Comparison of ENCODE assay signal across 14 mouse cellular contexts in the genomic region with DNA sequence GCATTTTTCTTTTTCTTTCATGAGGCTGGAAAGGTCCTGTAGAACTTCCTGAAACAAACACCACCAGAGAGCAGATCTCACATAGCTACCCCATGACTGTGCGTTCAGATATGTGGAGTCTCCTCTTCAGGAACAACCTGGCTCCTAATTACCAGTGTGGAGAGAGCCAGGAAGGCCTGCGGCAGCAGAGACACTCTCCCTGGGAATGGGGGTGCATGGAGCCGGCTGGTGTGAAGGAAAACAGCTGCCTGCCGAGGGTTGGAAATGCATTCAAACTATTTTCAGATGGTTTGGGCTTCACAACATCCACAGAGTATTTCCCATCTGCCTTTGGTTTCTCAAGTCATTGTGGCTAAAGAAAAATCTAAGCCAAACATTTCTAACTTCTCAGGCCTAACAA. TPM values are rescaled to one million over a fixed set of nuclear protein-coding genes. Genes with fewer than 3 reads are reported as not detected.
DNase-seq lines count a peak whose midpoint lies in the region; ATAC-seq and TF ChIP-seq lines count a peak whose summit lies in the region.
"Had no signal": no experiment of that assay in that cellular context is flagged by ENCODE, and none has a peak within 500 bp of the region (broad histone marks: within the 10 kb centered on the region; RNA-seq: fewer than 3 reads in every experiment).

No protein-coding gene starts in this region.

- no peak for ATAC-seq in kidney, embryonic 16.5 days (ENCODE audit: low FRiP score, low TSS enrichment)
- ATAC-seq in embryonic facial prominence, embryonic 13.5 days (ENCODE audit: insufficient number of reproducible peaks, insufficient read depth, low FRiP score, low TSS enrichment, low read depth) = no peak
- no peak for ATAC-seq in heart, embryonic 13.5 days (ENCODE audit: extremely low read depth, insufficient number of reproducible peaks, low FRiP score, low TSS enrichment)
- ATAC-seq in lung, postnatal 0 days = peak; percentile 87
- no peak for ATAC-seq in inflammation-experienced regulatory T-cells, adult 6 months
- ATAC-seq in neural tube, embryonic 15.5 days (ENCODE audit: low FRiP score) = no peak
- ATAC-seq in liver, postnatal 0 days = no peak

- no peak for DNase-seq in kidney, adult 11 months
- DNase-seq in lung, postnatal 0 days (ENCODE audit: low spot score) = peak; percentile 77
- no peak for DNase-seq in liver, postnatal 0 days
- DNase-seq: cerebellum, adult 11-12 months; retina, postnatal 1 day; thymus, adult 18-20 months had no signal

- no peaks in the 10 kb centered on the region for H3K27me3 ChIP-seq in kidney, embryonic 16.5 days (ENCODE audit: insufficient read depth, low read length)
- no peaks in the 10 kb centered on the region for H3K27me3 ChIP-seq in embryonic facial prominence, embryonic 13.5 days
- H3K27me3 ChIP-seq in heart, embryonic 13.5 days (replicated peaks) = no peaks in the 10 kb centered on the region
- H3K27me3 ChIP-seq in lung, postnatal 0 days (replicated peaks; ENCODE audit: insufficient read depth, low read length) = no peaks in the 10 kb centered on the region
- H3K27me3 ChIP-seq in neural tube, embryonic 15.5 days (replicated peaks) = no peaks in the 10 kb centered on the region
- H3K27me3 ChIP-seq in liver, postnatal 0 days (ENCODE audit: insufficient read depth, low read length) = no peaks in the 10 kb centered on the region
- H3K27me3 ChIP-seq: CH12.LX; hindbrain, embryonic 13.5 days had no signal

- no peaks in the 10 kb centered on the region for H3K9me3 ChIP-seq in kidney, embryonic 16.5 days (ENCODE audit: low read length)
- H3K9me3 ChIP-seq in embryonic facial prominence, embryonic 13.5 days = no peaks in the 10 kb centered on the region
- H3K9me3 ChIP-seq in heart, embryonic 13.5 days = no peaks in the 10 kb centered on the region
- no peaks in the 10 kb centered on the region for H3K9me3 ChIP-seq in lung, postnatal 0 days (ENCODE audit: low read length)
- no peaks in the 10 kb centered on the region for H3K9me3 ChIP-seq in neural tube, embryonic 15.5 days (replicated peaks)
- H3K9me3 ChIP-seq in liver, postnatal 0 days (ENCODE audit: low read length) = no peaks in the 10 kb centered on the region
- H3K9me3 ChIP-seq: hindbrain, embryonic 13.5 days had no signal

- no peak overlapping the region for H3K9ac ChIP-seq in kidney, embryonic 16.5 days (replicated peaks; ENCODE audit: low read length)
- no peak overlapping the region; the same call in 1 of the 2 replicates for H3K9ac ChIP-seq in embryonic facial prominence, embryonic 13.5 days
- no peak overlapping the region for H3K9ac ChIP-seq in heart, embryonic 13.5 days
- H3K9ac ChIP-seq in lung, postnatal 0 days (replicated peaks; ENCODE audit: low read depth) = no peak overlapping the region; the same call in 1 of the 2 replicates
- H3K9ac ChIP-seq in neural tube, embryonic 15.5 days (replicated peaks) = no peak overlapping the region
- no peak overlapping the region for H3K9ac ChIP-seq in liver, postnatal 0 days (replicated peaks)
- H3K9ac ChIP-seq: hindbrain, embryonic 13.5 days had no signal

- H3K36me3 ChIP-seq in kidney, embryonic 16.5 days (ENCODE audit: insufficient read depth, low read length) = no peaks in the 10 kb centered on the region
- H3K36me3 ChIP-seq in embryonic facial prominence, embryonic 13.5 days = peaks cover 13% of the 10 kb centered on the region; the same call in 1 of the 2 replicates
- H3K36me3 ChIP-seq in heart, embryonic 13.5 days = peaks cover 44% of the 10 kb centered on the region
- no peaks in the 10 kb centered on the region for H3K36me3 ChIP-seq in lung, postnatal 0 days (ENCODE audit: insufficient read depth, low read length)
- no peaks in the 10 kb centered on the region for H3K36me3 ChIP-seq in neural tube, embryonic 15.5 days
- no peaks in the 10 kb centered on the region for H3K36me3 ChIP-seq in liver, postnatal 0 days (replicated peaks; ENCODE audit: insufficient read depth, low read length)
- H3K36me3 ChIP-seq: hindbrain, embryonic 13.5 days had no signal

- peak; percentile 37; the same call in 1 of the 2 replicates for TF ChIP-seq EP300 in lung, postnatal 0 days (IDR thresholded peaks at IDR 0.05)
- no peak for TF ChIP-seq EP300 in liver, postnatal 0 days (IDR thresholded peaks at IDR 0.05; ENCODE audit: low read depth)

- no peak overlapping the region for H3K4me3 ChIP-seq in kidney, embryonic 16.5 days (ENCODE audit: low read length)
- H3K4me3 ChIP-seq in embryonic facial prominence, embryonic 13.5 days = no peak overlapping the region
- H3K4me3 ChIP-seq in heart, embryonic 13.5 days = no peak overlapping the region
- no peak overlapping the region for H3K4me3 ChIP-seq in lung, postnatal 0 days (ENCODE audit: low read depth, low read length)
- no peak overlapping the region for H3K4me3 ChIP-seq in neural tube, embryonic 15.5 days (replicated peaks)
- H3K4me3 ChIP-seq in liver, postnatal 0 days (ENCODE audit: low read depth, low read length) = no peak overlapping the region
- H3K4me3 ChIP-seq: hindbrain, embryonic 13.5 days; left cerebral cortex, adult 2 months had no signal

- peak overlapping the region; percentile 41 for H3K27ac ChIP-seq in kidney, embryonic 16.5 days (ENCODE audit: low read length)
- peak overlapping the region; percentile 79 for H3K27ac ChIP-seq in embryonic facial prominence, embryonic 13.5 days
- H3K27ac ChIP-seq in heart, embryonic 13.5 days (replicated peaks) = peak overlapping the region; percentile 40
- peak overlapping the region; percentile 75 for H3K27ac ChIP-seq in lung, postnatal 0 days (ENCODE audit: low read length)
- no peak overlapping the region for H3K27ac ChIP-seq in neural tube, embryonic 15.5 days (replicated peaks)
- H3K27ac ChIP-seq in liver, postnatal 0 days (ENCODE audit: low read depth) = no peak overlapping the region
- H3K27ac ChIP-seq: hindbrain, embryonic 13.5 days; left cerebral cortex, adult 2 months had no signal

- TF ChIP-seq CTCF in lung, postnatal 0 days (IDR thresholded peaks at IDR 0.05) = no peak
- no peak for TF ChIP-seq CTCF in liver, postnatal 0 days (IDR thresholded peaks at IDR 0.05; ENCODE audit: low read depth)

- 49% methylated on average over 4 of the region's 4 CpGs for WGBS in kidney, embryonic 16.5 days
- WGBS in embryonic facial prominence, embryonic 13.5 days = 33% methylated on average over 4 of the region's 4 CpGs
- 35% methylated on average over 4 of the region's 4 CpGs for WGBS in heart, embryonic 13.5 days
- WGBS in lung, postnatal 0 days = 32% methylated on average over 4 of the region's 4 CpGs
- WGBS in neural tube, embryonic 15.5 days = 80% methylated on average over 4 of the region's 4 CpGs
- WGBS in liver, postnatal 0 days (ENCODE audit: insufficient replicate concordance) = 68% methylated on average over 4 of the region's 4 CpGs

- no peak overlapping the region for H3K4me2 ChIP-seq in kidney, embryonic 16.5 days (replicated peaks; ENCODE audit: low read depth, low read length)
- no peak overlapping the region for H3K4me2 ChIP-seq in embryonic facial prominence, embryonic 13.5 days
- no peak overlapping the region for H3K4me2 ChIP-seq in heart, embryonic 13.5 days
- H3K4me2 ChIP-seq in lung, postnatal 0 days (replicated peaks; ENCODE audit: low read depth, low read length) = no peak overlapping the region
- H3K4me2 ChIP-seq in neural tube, embryonic 15.5 days = no peak overlapping the region
- H3K4me2 ChIP-seq in liver, postnatal 0 days (ENCODE audit: low read depth, low read length) = no peak overlapping the region
- H3K4me2 ChIP-seq: hindbrain, embryonic 13.5 days had no signal

- no peaks in the 10 kb centered on the region for H3K4me1 ChIP-seq in kidney, embryonic 16.5 days (ENCODE audit: insufficient read depth, low read length)
- peaks cover 46% of the 10 kb centered on the region for H3K4me1 ChIP-seq in embryonic facial prominence, embryonic 13.5 days
- peaks cover 60% of the 10 kb centered on the region for H3K4me1 ChIP-seq in heart, embryonic 13.5 days
- H3K4me1 ChIP-seq in lung, postnatal 0 days (ENCODE audit: insufficient read depth, low read depth, low read length) = peaks cover 4% of the 10 kb centered on the region; the same call in 1 of the 2 replicates
- H3K4me1 ChIP-seq in neural tube, embryonic 15.5 days = no peaks in the 10 kb centered on the region
- no peaks in the 10 kb centered on the region for H3K4me1 ChIP-seq in liver, postnatal 0 days (ENCODE audit: insufficient read depth)
- H3K4me1 ChIP-seq: hindbrain, embryonic 13.5 days had no signal

RNA-seq across cellular contexts. Expression of a gene that starts 10.4 kb away (rescaled TPM):
- 17.5 and 20.6 TPM in 2 replicates for polyA plus RNA-seq in kidney, embryonic 16.5 days (2015; fragmentation: Nextera tagmentation; extraction: Ambion mirVana)
- 75.2 and 103 TPM in 2 replicates for polyA plus RNA-seq in embryonic facial prominence, embryonic 13.5 days (2015; fragmentation: Nextera tagmentation; extraction: Ambion mirVana)
- 62.1 and 63.5 TPM in 2 replicates for polyA plus RNA-seq in heart, embryonic 13.5 days (2015; fragmentation: Nextera tagmentation; extraction: Ambion mirVana)
- 49.7 and 58.2 TPM in 2 replicates for polyA plus RNA-seq in lung, postnatal 0 days (2015; fragmentation: Nextera tagmentation; extraction: Ambion mirVana)
- polyA plus RNA-seq in inflammation-experienced regulatory T-cells, adult 6 months (2017; shearing (Covaris generic)) = under 1 TPM in 2 of 3 experiments, not detected in 1; 0.06 to 0.21 TPM
- polyA plus RNA-seq in neural tube, embryonic 15.5 days (2015; fragmentation: Nextera tagmentation; extraction: Ambion mirVana) = 34.4 and 36.2 TPM in 2 replicates
- 0.81 and 0.99 TPM in 2 replicates for polyA plus RNA-seq in liver, postnatal 0 days (2015; fragmentation: Nextera tagmentation; extraction: Ambion mirVana)

RNA-seq across cellular contexts. Expression of a gene that starts 53.8 kb away (rescaled TPM):
- polyA plus RNA-seq in kidney, embryonic 16.5 days (2015; fragmentation: Nextera tagmentation; extraction: Ambion mirVana) = 69.3 and 73.1 TPM in 2 replicates
- polyA plus RNA-seq in embryonic facial prominence, embryonic 13.5 days (2015; fragmentation: Nextera tagmentation; extraction: Ambion mirVana) = 67.8 and 69.3 TPM in 2 replicates
- 36.7 and 40.8 TPM in 2 replicates for polyA plus RNA-seq in heart, embryonic 13.5 days (2015; fragmentation: Nextera tagmentation; extraction: Ambion mirVana)
- polyA plus RNA-seq in lung, postnatal 0 days (2015; fragmentation: Nextera tagmentation; extraction: Ambion mirVana) = 21.8 and 21.9 TPM in 2 replicates
- polyA plus RNA-seq in inflammation-experienced regulatory T-cells, adult 6 months (2017; shearing (Covaris generic)) = 10 to 100 TPM; 27.0 to 33.4 (median 29.6) TPM
- 29.8 and 40.3 TPM in 2 replicates for polyA plus RNA-seq in neural tube, embryonic 15.5 days (2015; fragmentation: Nextera tagmentation; extraction: Ambion mirVana)
- polyA plus RNA-seq in liver, postnatal 0 days (2015; fragmentation: Nextera tagmentation; extraction: Ambion mirVana) = 22.1 and 22.4 TPM in 2 replicates

Comparison
In these comparisons a context has a peak if more than half of its experiments do, and no peak if none do; other contexts are left out.
1. H3K27ac ChIP-seq: peak in kidney, embryonic 16.5 days (single experiment), embryonic facial prominence, embryonic 13.5 days (single experiment), heart, embryonic 13.5 days (single experiment) and lung, postnatal 0 days (single experiment); none in neural tube, embryonic 15.5 days (single experiment) and liver, postnatal 0 days (single experiment).